Mouse (Mus musculus) heart, embryonic 12.5 days (tissue): ENCODE data around the gene Slc25a22. TPM values are rescaled to one million over a fixed set of nuclear protein-coding genes. Genes with fewer than 3 reads are reported as not detected.

Experiments used
- ATAC-seq: fragments of 200-750 bp; cut with Nextera tagmentation; 2 replicates; pipeline ENCODE4 v1.8.0; 2017; ENCODE audit warnings: moderate TSS enrichment, moderate library complexity; ENCODE audit not compliant: insufficient number of reproducible peaks, low FRiP score
- H3K27ac ChIP-seq: fragments of 300-500 bp; sonication (generic); 2 replicates; pipeline ENCODE4 v1.5.1; 2016; ENCODE audit warnings: mild to moderate bottlenecking, moderate library complexity; ENCODE audit not compliant: poor library complexity, severe bottlenecking
- H3K27me3 ChIP-seq: fragments of 300-500 bp; sonication (generic); replicated peaks from 2 replicates; pipeline ENCODE4 v1.6.1; 2016; ENCODE audit warnings: mild to moderate bottlenecking, moderate library complexity
- H3K36me3 ChIP-seq: fragments of 300-500 bp; sonication (generic); 2 replicates; pipeline ENCODE4 v1.6.1; 2016; ENCODE audit warnings: mild to moderate bottlenecking, moderate library complexity
- H3K4me1 ChIP-seq: fragments of 300-500 bp; sonication (generic); replicated peaks from 2 replicates; pipeline ENCODE4 v1.6.1; 2016; ENCODE audit warnings: mild to moderate bottlenecking
- H3K4me2 ChIP-seq: fragments of 300-500 bp; sonication (generic); 2 replicates; pipeline ENCODE4 v1.6.1; 2016; ENCODE audit warnings: mild to moderate bottlenecking, moderate library complexity
- H3K4me3 ChIP-seq: fragments of 300-500 bp; sonication (generic); 2 replicates; pipeline ENCODE4 v1.5.1; 2016; ENCODE audit warnings: mild to moderate bottlenecking
- H3K9ac ChIP-seq: fragments of 300-500 bp; sonication (generic); 2 replicates; pipeline ENCODE4 v1.6.1; 2016; ENCODE audit warnings: mild to moderate bottlenecking, moderate library complexity
- H3K9me3 ChIP-seq: fragments of 300-500 bp; sonication (generic); replicated peaks from 2 replicates; pipeline ENCODE4 v1.6.1; 2016; ENCODE audit warnings: mild to moderate bottlenecking, moderate library complexity
- WGBS: fragments of 180-500 bp; shearing (Covaris S2); methylation state at CpG from one replicate; pipeline ENCODE4 v1.1.7; 2016; 5-methylcytosine and 5-hydroxymethylcytosine counted together
- polyA plus RNA-seq: library from polyadenylated mRNA; unstranded; fragments of >200 nt; fragmentation: Nextera tagmentation; extraction: Ambion mirVana; gene quantifications from 2 replicates; pipeline ENCODE4 v1.2.1, GENCODE M21; 2016

The Slc25a22 gene
- polyA plus RNA-seq, 1 experiment from 2014 or later, result 20.7 TPM

DNA sequence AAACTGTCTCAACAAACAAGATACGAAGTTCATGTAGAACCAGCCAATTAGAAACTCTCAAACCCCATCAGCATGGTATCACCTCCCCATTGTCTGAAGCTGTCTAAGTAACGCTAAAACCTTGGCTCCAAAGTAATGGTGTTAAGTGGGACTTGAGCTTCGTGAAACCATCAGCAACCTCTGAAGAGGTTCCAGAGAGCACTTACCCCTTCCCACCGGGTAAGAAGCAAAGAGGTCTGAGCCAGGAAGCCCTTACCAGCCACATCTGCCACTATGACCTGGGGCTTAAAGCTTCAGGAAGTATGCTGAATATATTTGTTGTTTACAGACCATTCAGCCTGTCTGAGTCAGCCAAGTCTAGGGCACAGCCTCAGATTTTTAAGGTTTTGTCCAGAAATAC is 32.2 kb downstream of the Slc25a22 start:
- Histone ChIP-seq H3K27ac (no peak overlapping the region), H3K27me3 (no peaks in the 10 kb centered on the region), H3K36me3 (peaks cover 63% of the 10 kb centered on the region), H3K9me3 (no peaks in the 10 kb centered on the region), H3K4me3 (no peak overlapping the region), H3K4me2 (no peak overlapping the region), H3K9ac (no peak overlapping the region), H3K4me1 (peaks cover 5% of the 10 kb centered on the region)
- ATAC-seq, result no peak
- WGBS, result 73% methylated on average over 4 of the region's 4 CpGs

DNA sequence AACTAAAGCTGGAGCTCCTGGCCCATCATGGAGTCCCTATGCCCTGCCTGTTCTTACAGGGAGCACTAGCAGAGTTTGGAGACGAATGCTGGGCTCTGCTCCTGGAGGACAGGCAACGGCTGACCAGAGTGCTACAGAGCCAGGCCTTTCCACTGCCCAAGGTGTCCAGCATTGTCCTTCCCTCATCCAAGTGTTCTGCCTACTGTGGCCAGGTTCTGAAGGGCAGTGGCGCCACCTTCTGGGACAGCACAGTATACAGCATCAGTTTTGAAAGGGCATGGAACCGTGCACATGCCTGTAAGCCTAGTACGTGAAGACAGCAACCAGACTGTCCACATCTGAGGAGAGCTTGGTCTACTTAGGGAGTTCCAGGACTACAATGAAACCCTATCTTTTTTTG is 34.4 kb downstream of the Slc25a22 start:
- no peak overlapping the region for H3K4me3 ChIP-seq
- H3K9me3 ChIP-seq, result no peaks in the 10 kb centered on the region
- H3K4me1 ChIP-seq, result no peaks in the 10 kb centered on the region
- WGBS, result 46% methylated on average over 5 of the region's 5 CpGs
- ATAC-seq, result peak; percentile 37
- H3K36me3 ChIP-seq, result peaks cover 66% of the 10 kb centered on the region
- H3K27me3 ChIP-seq, result no peaks in the 10 kb centered on the region
- no peak overlapping the region for H3K4me2 ChIP-seq
- no peak overlapping the region for H3K9ac ChIP-seq
- no peak overlapping the region for H3K27ac ChIP-seq

DNA sequence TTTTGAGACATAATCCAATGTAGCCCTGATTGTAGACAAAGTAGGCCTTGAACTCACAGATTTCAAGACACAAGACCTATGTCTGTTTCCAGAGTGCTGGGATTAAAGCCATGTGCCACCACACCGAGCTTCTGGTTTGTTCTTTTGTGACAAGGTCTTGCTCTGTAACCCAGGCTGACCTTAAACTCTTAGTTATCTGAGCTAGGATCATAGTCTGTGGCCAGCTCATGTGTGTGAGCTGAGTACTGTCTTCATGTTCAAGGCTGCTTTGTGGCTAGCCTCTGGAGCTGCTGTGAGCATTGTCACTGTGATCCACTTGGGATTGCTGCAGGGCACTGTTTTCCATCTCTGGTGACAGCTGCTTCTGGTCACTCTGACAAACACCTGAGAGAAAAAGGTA is 42.3 kb downstream of the Slc25a22 start:
- H3K27me3 ChIP-seq, result no peaks in the 10 kb centered on the region; the same call in 1 of the 2 replicates
- H3K4me2 ChIP-seq, result 0 out of 2 replicates have a peak overlapping the region, but pooled peaks have one; percentile 11
- H3K4me1 ChIP-seq, result peaks cover 15% of the 10 kb centered on the region
- H3K9ac ChIP-seq, result no peak overlapping the region
- WGBS, result 76% methylated on average over 1 of the region's 1 CpGs
- no peak for ATAC-seq
- H3K36me3 ChIP-seq, result peaks cover 47% of the 10 kb centered on the region
- no peak overlapping the region for H3K27ac ChIP-seq
- H3K9me3 ChIP-seq, result no peaks in the 10 kb centered on the region
- H3K4me3 ChIP-seq, result no peak overlapping the region

DNA sequence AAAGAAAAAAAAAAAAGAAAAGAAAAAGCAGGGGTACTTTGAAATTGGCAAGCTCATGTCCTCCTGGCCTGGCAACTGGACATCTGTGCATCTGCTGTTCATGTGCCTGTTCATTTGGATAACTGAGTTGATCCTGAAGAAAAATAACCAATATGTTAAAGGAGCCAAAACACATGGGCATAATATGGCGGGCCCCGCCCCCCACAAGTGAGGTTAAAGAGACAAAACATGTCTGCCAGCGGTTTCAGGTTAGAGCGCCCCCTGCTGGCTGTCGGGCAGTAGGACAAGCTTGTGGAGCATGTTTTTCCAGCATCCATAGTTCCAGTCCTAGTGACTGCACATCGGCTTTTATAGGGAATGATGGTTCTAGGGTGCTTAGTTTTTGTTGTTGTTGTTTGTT is 42.9 kb downstream of the Slc25a22 start:
- 21% methylated on average over 6 of the region's 6 CpGs for WGBS

DNA sequence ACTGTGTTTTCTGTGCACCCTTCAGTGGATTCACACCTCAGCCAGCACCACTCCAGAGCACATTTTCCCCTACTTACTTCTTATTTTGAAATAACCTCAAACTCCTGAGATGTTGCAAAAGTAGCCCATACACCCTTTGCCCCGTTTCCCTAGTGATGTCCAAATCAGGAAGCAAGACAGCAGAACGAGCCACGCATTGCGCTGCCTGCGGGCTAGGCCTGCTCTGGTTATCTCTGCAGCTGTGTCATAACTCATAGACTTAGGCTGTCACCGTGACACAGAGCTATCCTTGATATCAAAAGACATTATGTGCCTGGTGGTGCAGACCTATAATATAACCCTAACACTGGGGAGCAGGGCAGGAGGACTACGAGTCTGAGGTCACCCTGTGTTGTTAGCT is 43.5 kb downstream of the Slc25a22 start:
- Histone ChIP-seq H3K4me2 (peak overlapping the region; percentile 30; the same call in 1 of the 2 replicates), H3K27me3 (no peaks in the 10 kb centered on the region; the same call in 1 of the 2 replicates), H3K27ac (peak overlapping the region; percentile 71; the same call in 1 of the 2 replicates)

More for the DNA sequence above, 42.9 kb downstream of the Slc25a22 start:
- no peak overlapping the region for H3K27ac ChIP-seq
- no peaks in the 10 kb centered on the region; the same call in 1 of the 2 replicates for H3K27me3 ChIP-seq
- ATAC-seq, result no peak
- no peak overlapping the region for H3K4me3 ChIP-seq
- H3K36me3 ChIP-seq, result peaks cover 41% of the 10 kb centered on the region
- H3K4me2 ChIP-seq, result no peak overlapping the region
- H3K9ac ChIP-seq, result no peak overlapping the region
- no peaks in the 10 kb centered on the region for H3K9me3 ChIP-seq
- H3K4me1 ChIP-seq, result peaks cover 15% of the 10 kb centered on the region

DNA sequence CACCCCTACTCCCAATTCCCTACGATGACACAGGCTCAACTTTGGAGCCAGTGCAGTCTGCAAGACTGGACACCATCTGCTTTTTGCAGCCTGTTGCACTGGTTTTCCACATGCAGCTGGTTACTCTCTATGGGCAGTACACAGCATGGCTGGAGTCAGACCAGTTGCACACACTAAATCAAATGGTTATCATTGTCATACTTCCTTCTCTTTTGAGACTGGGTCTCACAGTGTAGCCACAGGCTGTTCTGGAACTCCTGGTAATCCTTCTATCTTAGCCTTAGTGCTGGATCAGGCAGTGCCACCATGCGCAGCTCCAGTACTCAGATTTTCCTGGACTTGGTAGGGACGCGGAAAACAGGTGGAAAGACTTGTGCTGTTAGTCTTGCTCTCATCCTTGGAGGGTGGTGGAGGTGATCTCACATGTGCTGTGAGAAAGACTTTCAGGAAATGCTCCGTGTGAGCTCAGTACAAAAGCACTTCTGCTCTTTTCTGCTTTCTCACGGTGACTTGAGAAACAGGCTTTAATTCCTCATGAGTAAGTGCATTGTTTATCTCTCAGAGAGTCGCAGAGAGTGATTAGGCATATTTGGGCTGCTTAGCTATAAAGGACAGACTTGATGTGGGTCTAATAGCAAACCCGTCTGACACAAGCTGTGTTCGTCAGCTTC is 45.0 kb downstream of the Slc25a22 start:
- peak overlapping the region; percentile 81 for H3K27ac ChIP-seq
- 27% methylated on average over 9 of the region's 9 CpGs for WGBS
- H3K4me1 ChIP-seq, result peaks cover 15% of the 10 kb centered on the region
- H3K9ac ChIP-seq, result peak overlapping the region; percentile 86
- H3K4me2 ChIP-seq, result peak overlapping the region; percentile 95
- H3K9me3 ChIP-seq, result no peaks in the 10 kb centered on the region
- ATAC-seq, result peak; percentile 58
- peak overlapping the region; percentile 75 for H3K4me3 ChIP-seq
- H3K27me3 ChIP-seq, result no peaks in the 10 kb centered on the region; the same call in 1 of the 2 replicates
- H3K36me3 ChIP-seq, result peaks cover 21% of the 10 kb centered on the region

More for the DNA sequence above, 43.5 kb downstream of the Slc25a22 start:
- H3K9ac ChIP-seq, result no peak overlapping the region
- peaks cover 36% of the 10 kb centered on the region for H3K36me3 ChIP-seq
- no peak overlapping the region for H3K4me3 ChIP-seq
- H3K9me3 ChIP-seq, result no peaks in the 10 kb centered on the region
- no peak for ATAC-seq
- H3K4me1 ChIP-seq, result peaks cover 15% of the 10 kb centered on the region
- WGBS, result 77% methylated on average over 7 of the region's 7 CpGs

DNA sequence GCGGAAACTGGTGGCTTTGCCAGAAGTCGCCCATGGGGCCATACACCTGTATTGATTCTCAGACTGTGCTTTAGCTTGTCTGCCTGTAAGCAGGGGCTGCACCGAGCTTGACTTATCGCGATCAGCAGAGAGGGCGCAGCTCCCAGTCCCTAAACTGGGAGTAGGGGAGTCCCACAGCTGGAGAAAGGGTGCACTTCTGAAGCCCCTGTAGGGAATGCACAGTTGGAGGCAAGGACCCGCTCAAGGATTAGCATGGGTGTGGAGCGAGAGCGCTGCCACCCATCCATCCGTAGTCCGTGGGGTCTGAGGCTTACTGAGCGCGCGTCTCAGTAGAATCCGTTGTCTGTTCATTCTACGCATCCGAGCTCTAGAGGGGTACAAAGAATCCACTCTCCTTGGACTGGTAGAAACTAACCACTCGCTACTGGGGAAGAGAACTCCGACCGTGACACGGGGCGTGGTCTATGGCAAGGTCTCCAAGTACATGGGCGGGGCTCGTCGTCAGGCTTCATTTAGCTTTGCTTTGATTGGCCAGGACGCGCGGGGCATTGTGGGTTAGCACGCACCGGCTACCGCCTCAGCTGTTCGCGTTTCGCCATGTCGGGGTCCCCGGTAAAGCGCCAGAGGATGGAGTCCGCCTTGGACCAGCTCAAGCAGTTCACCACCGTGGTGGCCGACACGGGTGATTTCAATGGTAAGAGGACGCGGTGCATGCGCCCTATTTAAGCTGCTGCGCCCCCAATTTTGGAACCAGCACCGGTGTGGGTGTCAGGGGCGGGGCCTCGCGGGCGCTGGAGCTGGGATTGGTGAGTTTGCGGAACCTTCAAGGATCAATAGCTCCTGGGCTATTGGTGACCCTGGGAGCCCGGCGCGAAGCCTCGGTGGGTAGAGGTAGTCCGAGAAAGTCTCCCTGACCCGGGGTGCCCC is 45.8 kb downstream of the Slc25a22 start, which contains the start of gene Taldo1:
TSS of gene Taldo1 (plus strand) at position 575 of the 927 bp plus-strand sequence.
- Histone ChIP-seq H3K9me3 (no peaks in the 10 kb centered on the region), H3K4me3 (peak within 1 kb of the TSS; percentile 75), H3K4me1 (peaks cover 15% of the 10 kb centered on the region), H3K9ac (peak within 1 kb of the TSS; percentile 86), H3K4me2 (peak within 1 kb of the TSS; percentile 95), H3K27ac (peak within 1 kb of the TSS; percentile 81), H3K36me3 (peaks cover 17% of the 10 kb centered on the region), H3K27me3 (no peaks in the 10 kb centered on the region; the same call in 1 of the 2 replicates)
- ATAC-seq, result peak; percentile 94
- WGBS, result under 1% methylated on average over 57 of the region's 57 CpGs

DNA sequence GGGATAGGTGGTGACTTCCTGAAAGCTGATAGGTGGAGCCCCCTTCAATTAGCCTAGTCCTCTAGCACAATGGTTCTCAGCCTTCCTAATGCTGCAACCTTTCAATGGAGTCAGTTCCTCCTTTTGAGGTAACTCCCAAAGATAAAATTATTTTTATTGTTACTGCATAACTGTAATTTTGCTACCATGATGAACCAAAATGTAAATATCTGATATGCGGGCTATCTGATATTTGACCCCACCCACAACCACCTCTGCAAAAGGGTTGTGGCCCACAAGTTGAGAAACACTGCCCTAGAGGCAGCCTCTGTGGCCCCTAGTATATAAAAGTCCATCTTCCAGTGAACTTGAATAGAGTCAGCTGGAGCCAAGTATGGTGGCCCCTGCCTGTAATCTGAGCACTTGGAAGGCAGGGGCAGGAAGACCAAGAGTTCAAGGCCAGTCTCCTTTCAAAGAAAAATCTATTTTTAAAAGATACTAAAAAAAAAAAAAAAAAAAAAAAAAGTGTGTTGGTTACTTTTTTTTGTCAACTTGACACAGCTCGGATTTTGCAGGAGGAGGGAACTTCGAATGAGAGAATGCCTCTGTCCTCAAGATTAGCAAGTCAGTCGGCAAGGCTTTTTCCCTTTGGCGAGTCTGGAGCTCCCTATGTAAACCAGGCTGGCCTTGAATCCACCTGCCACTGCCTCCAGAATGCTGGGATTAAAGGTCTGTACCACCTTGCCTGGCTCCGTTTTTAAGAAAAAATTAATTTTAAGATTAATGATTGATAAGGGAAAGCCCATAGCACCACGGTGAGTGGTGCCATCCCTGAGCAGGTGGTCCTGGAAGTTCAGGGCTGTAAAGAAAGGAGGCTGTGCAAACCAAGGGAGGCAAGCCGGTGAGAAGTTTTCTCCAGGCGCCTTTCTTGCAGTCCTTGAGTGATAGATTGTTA is 47.1 kb downstream of the Slc25a22 start:
- Histone ChIP-seq H3K27ac (no peak overlapping the region), H3K4me3 (no peak overlapping the region), H3K36me3 (peaks cover 4% of the 10 kb centered on the region; the same call in 1 of the 2 replicates), H3K9me3 (no peaks in the 10 kb centered on the region), H3K4me2 (0 out of 2 replicates have a peak overlapping the region, but pooled peaks have one; percentile 6), H3K4me1 (peaks cover 15% of the 10 kb centered on the region), H3K9ac (no peak overlapping the region), H3K27me3 (peaks cover 4% of the 10 kb centered on the region; the same call in 1 of the 2 replicates)
- no peak for ATAC-seq
- 59% methylated on average over 9 of the region's 9 CpGs for WGBS

DNA sequence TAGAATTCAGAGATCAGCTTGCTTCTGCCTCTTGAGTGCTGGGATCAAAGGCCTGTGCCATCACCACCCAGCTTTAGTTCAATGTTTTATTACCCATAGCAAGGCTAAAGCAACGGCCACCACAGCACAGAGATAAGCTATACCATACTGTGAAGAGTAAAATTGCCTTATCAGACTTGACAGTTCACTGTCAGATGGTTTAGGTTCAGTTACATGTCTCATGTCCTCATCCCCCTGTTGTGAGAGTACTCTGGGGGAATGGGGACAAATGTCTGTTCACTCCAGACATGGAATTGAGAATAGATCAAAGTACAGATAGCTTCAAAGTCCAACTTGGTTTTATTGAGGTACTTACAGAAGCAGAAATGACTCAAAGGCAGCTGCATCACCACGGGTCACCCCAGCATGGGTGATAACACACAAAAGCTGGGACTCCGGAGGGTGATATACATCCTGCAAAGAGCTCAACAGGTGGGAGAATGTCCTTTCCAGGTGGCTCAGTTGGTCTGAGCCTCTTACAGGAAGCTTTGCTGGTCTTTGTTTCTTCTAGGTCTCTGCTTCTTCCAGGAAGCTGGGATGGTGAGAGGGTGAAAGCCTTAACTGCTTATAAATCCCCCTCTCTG is 49.1 kb downstream of the Slc25a22 start:
- whole genome bisulfite sequencing, result 46% methylated on average over 3 of the region's 3 CpGs
- H3K27me3 ChIP-seq, result peaks cover 21% of the 10 kb centered on the region; the same call in 1 of the 2 replicates
- no peak for ATAC-seq
- no peaks in the 10 kb centered on the region for H3K36me3 ChIP-seq
- H3K4me1 ChIP-seq, result peaks cover 13% of the 10 kb centered on the region
- no peak overlapping the region for H3K4me3 ChIP-seq
- H3K9me3 ChIP-seq, result no peaks in the 10 kb centered on the region
- H3K4me2 ChIP-seq, result no peak overlapping the region
- no peak overlapping the region for H3K9ac ChIP-seq
- no peak overlapping the region for H3K27ac ChIP-seq
